Mouse (Mus musculus) lung, embryonic 16.5 days (tissue): ENCODE results near the gene Herc3. TPM values are rescaled to one million over a fixed set of nuclear protein-coding genes. Genes with fewer than 3 reads are reported as not detected.
"Not testable (repeated sequence)": the region's sequence is repeated elsewhere in the genome, so short reads cannot be mapped to it uniquely, and the experiment has no call there.

ENCODE experiments used
- ATAC-seq: fragments of 200-750 bp; cut with Nextera tagmentation; 2 replicates; pipeline ENCODE4 v1.8.0; 2017; ENCODE audit warnings: low read depth, mild to moderate bottlenecking, moderate library complexity
- H3K27ac ChIP-seq: fragments of 300-500 bp; sonication (generic); 2 replicates; pipeline ENCODE4 v1.5.1; 2014; ENCODE audit warnings: mild to moderate bottlenecking, control low read depth, low read length
- H3K27me3 ChIP-seq: fragments of 300-500 bp; sonication (generic); 2 replicates; pipeline ENCODE4 v1.6.1; 2014; ENCODE audit warnings: low read depth, low read length, mixed read lengths; ENCODE audit not compliant: control insufficient read depth, insufficient read depth
- H3K36me3 ChIP-seq: fragments of 300-500 bp; sonication (generic); 2 replicates; pipeline ENCODE4 v1.6.1; 2014; ENCODE audit warnings: low read length; ENCODE audit not compliant: control insufficient read depth, insufficient read depth
- H3K4me1 ChIP-seq: fragments of 300-500 bp; sonication (generic); replicated peaks from 2 replicates; pipeline ENCODE4 v1.6.1; 2014; ENCODE audit warnings: low read length, mixed read lengths; ENCODE audit not compliant: control insufficient read depth, insufficient read depth
- H3K4me2 ChIP-seq: fragments of 300-500 bp; sonication (generic); 2 replicates; pipeline ENCODE4 v1.6.1; 2014; ENCODE audit warnings: low read depth, low read length, control low read depth
- H3K4me3 ChIP-seq: fragments of 300-500 bp; sonication (generic); 2 replicates; pipeline ENCODE4 v1.5.1; 2014; ENCODE audit warnings: mild to moderate bottlenecking, low read length, control low read depth
- H3K9ac ChIP-seq: fragments of 300-500 bp; sonication (generic); 2 replicates; pipeline ENCODE4 v1.6.1; 2014; ENCODE audit warnings: low read length, control low read depth
- H3K9me3 ChIP-seq: fragments of 300-500 bp; sonication (generic); 2 replicates; pipeline ENCODE4 v1.6.1; 2016; ENCODE audit warnings: low read length; ENCODE audit not compliant: control insufficient read depth
- WGBS: fragments of 180-500 bp; shearing (Covaris S2); extraction: QIAGEN DNeasy Blood & Tissue Kit; methylation state at CpG from one replicate; pipeline ENCODE4 v1.1.7; 2014; 5-methylcytosine and 5-hydroxymethylcytosine counted together
- polyA plus RNA-seq: library from polyadenylated mRNA; unstranded; fragments of >200 nt; fragmentation: Nextera tagmentation; extraction: Ambion mirVana; gene quantifications from 2 replicates; pipeline ENCODE4 v1.2.1, GENCODE M21; 2015

Herc3 gene
- polyA plus RNA-seq, result 7.2 and 8.0 TPM in 2 replicates

- WGBS, result under 1% methylated on average over 64 of the region's 83 CpGs
- Histone ChIP-seq H3K9me3 (no peaks in the 10 kb centered on the region), H3K4me3 (peak within 1 kb of the TSS; percentile 85), H3K27me3 (no peaks in the 10 kb centered on the region), H3K36me3 (no peaks in the 10 kb centered on the region), H3K4me1 (peaks cover 4% of the 10 kb centered on the region), H3K9ac (peak within 1 kb of the TSS; percentile 82), H3K27ac (peak within 1 kb of the TSS; percentile 91), H3K4me2 (peak within 1 kb of the TSS; percentile 78)
- peak; percentile 89 for ATAC-seq
These were observed at the start of gene Herc3 for GRCm38 (mm10) chr6:58831232-58832009. Gene Herc3, plus strand, starts transcription at chr6:58831465.

- H3K27ac ChIP-seq, result no peak overlapping the region
- no peak overlapping the region for H3K4me3 ChIP-seq
- no peaks in the 10 kb centered on the region for H3K27me3 ChIP-seq
- no peaks in the 10 kb centered on the region for H3K36me3 ChIP-seq
- H3K4me1 ChIP-seq, result no peaks in the 10 kb centered on the region
- ATAC-seq, result no peak
- no peaks in the 10 kb centered on the region for H3K9me3 ChIP-seq
- no peak overlapping the region for H3K9ac ChIP-seq
- H3K4me2 ChIP-seq, result no peak overlapping the region
These were observed 29.9 kb upstream of the Herc3 start for GRCm38 (mm10) chr6:58801394-58801793.

GRCm38 (mm10) chr6:58814381-58814780, 16.9 kb upstream of the Herc3 start:
- ATAC-seq, result no peak
- Histone ChIP-seq H3K27me3 (no peaks in the 10 kb centered on the region), H3K9ac (no peak overlapping the region), H3K9me3 (no peaks in the 10 kb centered on the region), H3K36me3 (no peaks in the 10 kb centered on the region), H3K4me1 (no peaks in the 10 kb centered on the region), H3K4me2 (no peak overlapping the region), H3K27ac (no peak overlapping the region), H3K4me3 (no peak overlapping the region)

DNA sequence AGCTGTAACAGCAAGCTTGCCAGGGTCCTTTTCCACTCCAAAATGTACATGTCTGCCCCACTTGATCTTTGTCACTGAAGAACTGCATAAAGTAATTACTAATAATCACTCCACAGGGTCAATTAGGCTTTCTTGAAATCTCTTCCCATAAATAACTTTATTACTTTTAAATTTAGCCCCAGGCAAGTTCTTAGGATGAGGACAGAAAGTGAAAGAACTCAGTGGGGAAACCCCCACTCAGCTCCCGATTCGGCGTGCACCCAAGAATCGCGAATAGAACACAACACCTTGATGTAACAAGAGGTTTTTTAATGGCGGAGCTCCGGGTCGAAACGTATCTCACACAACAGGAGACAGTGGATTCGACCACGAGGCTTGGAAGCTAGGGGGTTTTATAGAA, 14.2 kb upstream of the Herc3 start:
- H3K27ac ChIP-seq, H3K4me1 ChIP-seq, H3K9ac ChIP-seq, H3K4me2 ChIP-seq, H3K4me3 ChIP-seq, ATAC-seq, H3K9me3 ChIP-seq, H3K27me3 ChIP-seq, H3K36me3 ChIP-seq: not testable (repeated sequence)
- 98% methylated on average over 5 of the region's 11 CpGs for WGBS

GRCm38 (mm10) chr6:58825619-58826018, 5.6 kb upstream of the Herc3 start:
- Histone ChIP-seq H3K9ac (no peak overlapping the region), H3K4me2 (no peak overlapping the region), H3K36me3 (no peaks in the 10 kb centered on the region), H3K9me3 (no peaks in the 10 kb centered on the region), H3K4me1 (no peaks in the 10 kb centered on the region), H3K4me3 (no peak overlapping the region), H3K27ac (no peak overlapping the region), H3K27me3 (no peaks in the 10 kb centered on the region)
- WGBS, result 65% methylated on average over 2 of the region's 2 CpGs
- no peak for ATAC-seq

GRCm38 (mm10) chr6:58826089-58826488, 5.2 kb upstream of the Herc3 start:
- no peak overlapping the region for H3K27ac ChIP-seq
- H3K4me2 ChIP-seq, result no peak overlapping the region
- H3K9me3 ChIP-seq, result no peaks in the 10 kb centered on the region
- ATAC-seq, result no peak
- no peak overlapping the region for H3K9ac ChIP-seq
- 65% methylated on average over 2 of the region's 2 CpGs for whole genome bisulfite sequencing
- H3K4me3 ChIP-seq, result no peak overlapping the region
- H3K4me1 ChIP-seq, result no peaks in the 10 kb centered on the region
- H3K27me3 ChIP-seq, result no peaks in the 10 kb centered on the region
- no peaks in the 10 kb centered on the region for H3K36me3 ChIP-seq

- H3K4me3 ChIP-seq, result no peak overlapping the region
- H3K4me1 ChIP-seq, result peaks cover 4% of the 10 kb centered on the region
- H3K27me3 ChIP-seq, result no peaks in the 10 kb centered on the region
- H3K9ac ChIP-seq, result no peak overlapping the region
- 60% methylated on average over 1 of the region's 1 CpGs for WGBS
- no peaks in the 10 kb centered on the region for H3K36me3 ChIP-seq
- ATAC-seq, result no peak
- H3K4me2 ChIP-seq, result no peak overlapping the region
- H3K9me3 ChIP-seq, result no peaks in the 10 kb centered on the region
- no peak overlapping the region for H3K27ac ChIP-seq
These were observed 2.7 kb upstream of the Herc3 start for GRCm38 (mm10) chr6:58828582-58828981.

DNA sequence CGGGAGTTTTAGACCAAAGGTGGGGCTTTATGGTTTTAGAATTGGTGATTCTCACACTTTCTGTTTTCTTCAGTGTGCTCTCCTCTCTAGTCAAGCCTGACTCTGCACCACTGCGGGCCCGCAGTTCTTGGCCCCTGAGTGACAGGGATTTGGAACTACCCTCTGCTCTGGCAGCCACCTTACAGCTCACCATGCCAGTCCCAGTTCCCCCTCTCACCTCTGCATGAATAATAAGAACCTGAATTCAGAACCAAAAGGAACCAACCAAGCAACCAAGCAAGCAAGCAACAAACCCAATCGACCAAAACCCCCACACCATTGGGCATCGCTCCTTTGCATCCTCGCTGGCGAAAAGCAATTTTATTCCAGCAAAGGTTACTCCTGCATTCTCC, 429 bp upstream of the Herc3 start:
- Histone ChIP-seq H3K9ac (peak overlapping the region; percentile 82; the same call in 1 of the 2 replicates), H3K9me3 (no peaks in the 10 kb centered on the region), H3K27me3 (no peaks in the 10 kb centered on the region), H3K4me2 (peak overlapping the region; percentile 78), H3K36me3 (no peaks in the 10 kb centered on the region), H3K27ac (no peak overlapping the region), H3K4me1 (peaks cover 4% of the 10 kb centered on the region), H3K4me3 (peak overlapping the region; percentile 85)
- ATAC-seq, result no peak; the same call in 1 of the 2 replicates
- 12% methylated on average over 7 of the region's 7 CpGs for WGBS

DNA sequence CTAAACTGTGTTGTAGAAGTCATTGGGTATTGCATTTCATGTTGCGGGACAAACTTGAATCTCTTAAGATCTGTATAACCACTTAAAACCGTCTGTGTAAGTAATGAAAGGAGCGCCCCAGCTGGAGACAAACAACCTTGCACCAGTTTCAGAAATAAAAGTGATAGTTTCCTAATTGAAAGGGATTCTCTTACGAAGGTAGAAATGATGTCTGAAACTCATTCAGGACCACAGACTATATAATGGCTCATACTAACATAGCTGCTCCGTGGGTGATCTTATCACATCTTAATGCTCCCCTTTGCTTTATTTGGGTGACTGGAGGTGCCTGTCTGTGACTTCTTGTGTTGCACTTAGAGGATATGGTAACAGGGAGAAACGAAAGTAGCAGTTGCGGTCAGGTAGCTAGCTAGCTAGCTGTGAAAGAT, 1.3 kb downstream of the Herc3 start:
- Histone ChIP-seq H3K4me2 (peak overlapping the region; percentile 78), H3K9ac (peak overlapping the region; percentile 8; the same call in 1 of the 2 replicates), H3K36me3 (no peaks in the 10 kb centered on the region), H3K4me3 (peak overlapping the region; percentile 85), H3K27ac (no peak overlapping the region), H3K4me1 (peaks cover 4% of the 10 kb centered on the region), H3K9me3 (no peaks in the 10 kb centered on the region), H3K27me3 (no peaks in the 10 kb centered on the region)
- ATAC-seq, result no peak
- WGBS, result 27% methylated on average over 7 of the region's 7 CpGs
